Mouse (Mus musculus): ENCODE measurements at regions not wholly inside any gene's neighbourhood (a gene's known extent, or its start where the extent isn't known, plus 50 kb on each side); places are given as distances from the start of the nearest gene placed in this dataset.

DNA sequence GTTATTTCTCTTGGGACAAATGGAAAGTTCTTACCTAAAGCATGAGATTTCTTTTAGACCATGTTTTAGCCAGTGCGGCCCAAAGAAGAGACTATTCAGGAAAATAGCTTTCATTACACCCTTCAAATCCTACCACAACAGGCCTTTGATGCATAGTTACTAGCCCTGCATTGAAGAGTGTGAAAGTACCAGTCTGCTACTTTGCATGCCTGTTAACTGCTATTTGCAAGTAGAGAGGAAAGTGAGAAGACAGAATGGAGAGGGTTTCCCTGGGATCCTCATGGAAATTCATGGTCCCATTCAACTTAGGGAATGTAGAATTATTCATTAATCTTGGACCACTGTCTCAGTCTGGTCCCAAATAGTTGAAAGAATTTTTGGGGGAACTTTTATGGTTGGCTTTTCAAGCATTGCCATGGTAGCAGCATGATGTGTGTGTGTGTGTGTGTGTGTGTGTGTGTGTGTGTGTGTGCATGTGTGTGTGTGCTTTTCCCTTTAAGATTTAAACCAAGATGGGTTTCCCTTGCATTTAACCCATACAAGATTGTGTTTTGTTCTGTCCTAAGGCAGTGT is 912.9 kb downstream of the Robo2 start:
- H3K4me3 ChIP-seq (ENCODE audit: insufficient read depth, poor library complexity, severe bottlenecking), result no peak overlapping the region
- no peak for TF ChIP-seq CEBPB (IDR thresholded peaks at IDR 0.05; ENCODE audit: low read depth)
- TF ChIP-seq MAX (IDR thresholded peaks at IDR 0.05), result no peak
- no peaks in the 10 kb centered on the region for H3K79me2 ChIP-seq (ENCODE audit: control insufficient read depth, insufficient read depth)
- no peaks in the 10 kb centered on the region for H3K79me3 ChIP-seq (ENCODE audit: low read depth)
- H3K27me3 ChIP-seq (ENCODE audit: control insufficient read depth, insufficient read depth, insufficient read length), result no peaks in the 10 kb centered on the region
- no peaks in the 10 kb centered on the region for H3K36me3 ChIP-seq (ENCODE audit: control insufficient read depth, insufficient read depth)
- no peak overlapping the region for H3ac ChIP-seq (ENCODE audit: control insufficient read depth, insufficient read length, low read depth)

DNA sequence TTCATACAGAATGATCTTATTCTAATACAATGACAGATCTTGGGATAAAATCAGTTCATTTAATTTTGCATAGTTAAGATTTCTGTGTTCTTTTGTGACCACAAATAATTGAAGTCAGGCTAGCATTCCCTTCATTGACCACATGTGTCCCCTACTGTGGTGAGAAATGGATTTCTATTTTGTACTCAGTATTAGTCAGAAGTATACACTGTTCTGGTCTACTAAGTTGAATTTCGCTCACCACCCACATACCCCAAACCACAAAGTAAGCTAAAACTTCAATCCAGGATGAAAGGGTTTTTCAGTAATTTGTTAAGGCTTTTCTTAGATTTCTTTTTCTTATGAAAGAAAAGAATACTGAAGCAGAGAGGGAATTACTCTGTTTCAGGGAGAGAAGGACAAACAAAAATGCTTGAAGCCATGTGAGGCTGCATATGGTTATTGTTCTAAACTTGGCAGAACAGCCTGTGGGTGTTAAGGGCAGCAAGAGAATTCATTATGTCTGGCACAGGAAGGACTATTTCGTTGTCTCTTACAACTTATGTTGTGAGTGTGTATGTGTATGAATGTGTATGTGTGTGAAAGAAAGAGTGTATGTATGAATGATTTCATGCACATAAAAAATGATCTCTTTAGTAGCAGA is 928.3 kb downstream of the Robo2 start:
- no peaks in the 10 kb centered on the region for H3K79me2 ChIP-seq (ENCODE audit: control insufficient read depth, insufficient read depth)
- H3K79me3 ChIP-seq (ENCODE audit: low read depth), result no peaks in the 10 kb centered on the region
- TF ChIP-seq FOSL1 (IDR thresholded peaks at IDR 0.05; ENCODE audit: insufficient read depth, low read length, poor library complexity, severe bottlenecking), result no peak
- TF ChIP-seq MYOG (IDR thresholded peaks at IDR 0.05; ENCODE audit: control insufficient read depth, extremely low read depth, insufficient read length), result no peak
- TF ChIP-seq MAX (IDR thresholded peaks at IDR 0.05), result no peak
- TF ChIP-seq USF1 (IDR thresholded peaks at IDR 0.05; ENCODE audit: low read depth), result no peak
- TF ChIP-seq MYOD1 (IDR thresholded peaks at IDR 0.05; ENCODE audit: control insufficient read depth, insufficient read length, low read depth), result no peak
- no peak for TF ChIP-seq CTCF (IDR thresholded peaks at IDR 0.05; ENCODE audit: control insufficient read depth, insufficient read depth, insufficient read length)
- TF ChIP-seq CEBPB (IDR thresholded peaks at IDR 0.05; ENCODE audit: low read depth), result no peak
- H3K4me3 ChIP-seq (ENCODE audit: insufficient read depth, poor library complexity, severe bottlenecking), result no peak overlapping the region
- no peaks in the 10 kb centered on the region for H3K27me3 ChIP-seq (ENCODE audit: control insufficient read depth, insufficient read depth, insufficient read length)
- no peaks in the 10 kb centered on the region for H3K36me3 ChIP-seq (ENCODE audit: control insufficient read depth, insufficient read depth)
- no peak overlapping the region for H3ac ChIP-seq (ENCODE audit: control insufficient read depth, insufficient read length, low read depth)

DNA sequence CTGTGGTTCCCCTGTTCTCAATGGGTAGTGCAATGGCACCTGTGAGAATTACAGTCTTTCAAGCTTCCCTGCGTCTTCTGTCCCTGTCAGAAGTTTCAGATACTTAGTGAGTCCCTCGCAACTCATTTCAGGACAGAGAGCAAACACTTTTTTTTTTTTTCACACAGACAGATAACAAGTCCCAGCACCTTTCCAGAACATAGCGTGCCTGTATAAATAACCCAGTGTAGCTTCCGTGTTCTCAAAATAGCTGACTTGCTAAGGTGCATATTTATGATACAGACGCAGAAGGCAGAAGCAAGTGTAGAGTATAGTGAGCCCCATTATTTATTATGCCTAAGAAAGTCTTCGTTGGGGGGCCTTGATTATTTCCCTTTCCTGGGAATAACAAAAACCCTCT is 929.4 kb downstream of the Robo2 start:
- H3ac ChIP-seq (ENCODE audit: control insufficient read depth, insufficient read length, low read depth), result no peak overlapping the region
- H3K4me3 ChIP-seq (ENCODE audit: insufficient read depth, poor library complexity, severe bottlenecking), result no peak overlapping the region
- no peaks in the 10 kb centered on the region for H3K79me3 ChIP-seq (ENCODE audit: low read depth)
- no peaks in the 10 kb centered on the region for H3K79me2 ChIP-seq (ENCODE audit: control insufficient read depth, insufficient read depth)
- H3K36me3 ChIP-seq (ENCODE audit: control insufficient read depth, insufficient read depth), result no peaks in the 10 kb centered on the region
- no peaks in the 10 kb centered on the region for H3K27me3 ChIP-seq (ENCODE audit: control insufficient read depth, insufficient read depth, insufficient read length)
- no peak for TF ChIP-seq CEBPB (IDR thresholded peaks at IDR 0.05; ENCODE audit: low read depth)
- no peak for TF ChIP-seq MYOD1 (IDR thresholded peaks at IDR 0.05; ENCODE audit: control insufficient read depth, insufficient read length, low read depth)
- no peak for TF ChIP-seq USF1 (IDR thresholded peaks at IDR 0.05; ENCODE audit: low read depth)
- no peak for TF ChIP-seq CTCF (IDR thresholded peaks at IDR 0.05; ENCODE audit: control insufficient read depth, insufficient read depth, insufficient read length)
- TF ChIP-seq MYOG (IDR thresholded peaks at IDR 0.05; ENCODE audit: control insufficient read depth, extremely low read depth, insufficient read length), result no peak
- no peak for TF ChIP-seq FOSL1 (IDR thresholded peaks at IDR 0.05; ENCODE audit: insufficient read depth, low read length, poor library complexity, severe bottlenecking)
- TF ChIP-seq MAX (IDR thresholded peaks at IDR 0.05), result no peak

DNA sequence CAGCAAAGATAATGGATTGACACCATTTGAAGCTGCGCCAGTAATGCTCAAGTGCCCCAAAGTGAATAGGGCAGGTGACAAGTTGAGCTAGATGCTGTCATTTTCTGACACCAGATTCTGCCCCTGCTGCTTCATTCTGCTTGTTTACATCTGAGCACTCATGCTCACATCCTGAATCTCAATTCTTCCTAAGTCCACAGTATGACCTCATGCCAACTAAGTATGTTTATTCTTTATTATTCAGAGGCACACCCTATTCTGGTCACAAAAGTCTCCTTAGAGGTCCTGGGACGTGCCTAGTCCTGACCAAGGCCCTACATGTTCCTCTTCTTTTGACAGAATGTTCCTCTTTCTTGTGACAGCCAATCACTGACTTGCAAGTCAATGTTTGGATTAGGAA is 938.1 kb downstream of the Robo2 start:
- Histone ChIP-seq H3K79me2 (ENCODE audit: control insufficient read depth, insufficient read depth) (no peaks in the 10 kb centered on the region), H3K27me3 (ENCODE audit: control insufficient read depth, insufficient read depth, insufficient read length) (no peaks in the 10 kb centered on the region), H3K4me3 (ENCODE audit: insufficient read depth, poor library complexity, severe bottlenecking) (no peak overlapping the region), H3ac (ENCODE audit: control insufficient read depth, insufficient read length, low read depth) (no peak overlapping the region), H3K36me3 (ENCODE audit: control insufficient read depth, insufficient read depth) (no peaks in the 10 kb centered on the region), H3K79me3 (ENCODE audit: low read depth) (no peaks in the 10 kb centered on the region)
- TF ChIP-seq MYOD1 (IDR thresholded peaks at IDR 0.05; ENCODE audit: control insufficient read depth, insufficient read length, low read depth) (no peak), USF1 (IDR thresholded peaks at IDR 0.05; ENCODE audit: low read depth) (no peak), FOSL1 (IDR thresholded peaks at IDR 0.05; ENCODE audit: insufficient read depth, low read length, poor library complexity, severe bottlenecking) (no peak), MYOG (IDR thresholded peaks at IDR 0.05; ENCODE audit: control insufficient read depth, extremely low read depth, insufficient read length) (no peak), CTCF (IDR thresholded peaks at IDR 0.05; ENCODE audit: control insufficient read depth, insufficient read depth, insufficient read length) (no peak), MAX (IDR thresholded peaks at IDR 0.05) (no peak), CEBPB (IDR thresholded peaks at IDR 0.05; ENCODE audit: low read depth) (no peak)

DNA sequence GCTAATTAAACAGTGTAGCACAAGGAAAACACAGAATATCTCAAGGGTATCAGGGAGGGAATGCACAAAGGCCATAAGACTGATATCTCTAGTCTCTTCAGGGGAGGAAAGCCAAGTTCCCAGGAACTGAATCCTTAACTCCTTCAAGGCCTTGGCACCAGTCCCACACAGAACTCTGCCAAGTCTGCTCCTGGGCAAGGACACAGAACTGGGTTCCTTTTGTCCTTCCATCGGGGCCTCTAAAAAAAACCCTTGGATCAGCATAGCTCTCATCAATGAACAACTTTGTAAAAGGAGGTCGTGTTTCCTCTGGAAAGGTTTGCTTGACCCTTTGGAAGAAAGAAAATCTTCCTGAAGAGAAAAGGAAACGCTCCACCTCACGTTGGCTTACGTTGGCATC is 940.1 kb downstream of the Robo2 start:
- Histone ChIP-seq H3K79me3 (ENCODE audit: low read depth) (no peaks in the 10 kb centered on the region), H3K4me3 (ENCODE audit: insufficient read depth, poor library complexity, severe bottlenecking) (no peak overlapping the region)

DNA sequence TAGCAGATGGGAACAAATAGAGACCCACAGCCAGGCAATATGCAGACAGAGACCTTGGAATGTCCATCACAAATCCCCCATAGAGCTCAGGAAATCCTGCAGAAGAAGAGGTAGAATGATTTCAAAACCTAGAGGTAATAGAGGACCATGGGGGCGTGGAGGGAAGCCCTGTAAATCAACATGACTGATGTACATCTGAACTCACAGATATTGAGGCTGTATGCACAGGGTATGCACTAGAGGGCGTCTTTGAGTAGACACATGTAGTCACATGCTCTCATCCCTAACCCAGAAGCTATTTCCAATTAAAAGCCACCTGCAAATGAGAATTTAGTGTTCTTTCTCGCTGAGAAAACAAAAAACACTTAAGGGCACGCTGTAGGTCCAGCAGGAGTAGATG is 941.1 kb downstream of the Robo2 start:
- no peaks in the 10 kb centered on the region for H3K79me3 ChIP-seq (ENCODE audit: low read depth)
- no peak overlapping the region for H3ac ChIP-seq (ENCODE audit: control insufficient read depth, insufficient read length, low read depth)
- H3K4me3 ChIP-seq (ENCODE audit: insufficient read depth, poor library complexity, severe bottlenecking), result no peak overlapping the region
- TF ChIP-seq CEBPB (IDR thresholded peaks at IDR 0.05; ENCODE audit: low read depth), result no peak
- TF ChIP-seq FOSL1 (IDR thresholded peaks at IDR 0.05; ENCODE audit: insufficient read depth, low read length, poor library complexity, severe bottlenecking), result no peak
- TF ChIP-seq MYOG (IDR thresholded peaks at IDR 0.05; ENCODE audit: control insufficient read depth, extremely low read depth, insufficient read length), result no peak
- no peak for TF ChIP-seq USF1 (IDR thresholded peaks at IDR 0.05; ENCODE audit: low read depth)
- H3K27me3 ChIP-seq (ENCODE audit: control insufficient read depth, insufficient read depth, insufficient read length), result no peaks in the 10 kb centered on the region
- no peaks in the 10 kb centered on the region for H3K36me3 ChIP-seq (ENCODE audit: control insufficient read depth, insufficient read depth)
- H3K79me2 ChIP-seq (ENCODE audit: control insufficient read depth, insufficient read depth), result no peaks in the 10 kb centered on the region

More for the DNA sequence above, 940.1 kb downstream of the Robo2 start:
- no peak for TF ChIP-seq MYOD1 (IDR thresholded peaks at IDR 0.05; ENCODE audit: control insufficient read depth, insufficient read length, low read depth)
- TF ChIP-seq CTCF (IDR thresholded peaks at IDR 0.05; ENCODE audit: control insufficient read depth, insufficient read depth, insufficient read length), result no peak
- no peak for TF ChIP-seq MYOG (IDR thresholded peaks at IDR 0.05; ENCODE audit: control insufficient read depth, extremely low read depth, insufficient read length)
- TF ChIP-seq CEBPB (IDR thresholded peaks at IDR 0.05; ENCODE audit: low read depth), result no peak
- no peak for TF ChIP-seq FOSL1 (IDR thresholded peaks at IDR 0.05; ENCODE audit: insufficient read depth, low read length, poor library complexity, severe bottlenecking)
- TF ChIP-seq MAX (IDR thresholded peaks at IDR 0.05), result no peak
- TF ChIP-seq USF1 (IDR thresholded peaks at IDR 0.05; ENCODE audit: low read depth), result no peak
- H3K36me3 ChIP-seq (ENCODE audit: control insufficient read depth, insufficient read depth), result no peaks in the 10 kb centered on the region
- no peaks in the 10 kb centered on the region for H3K27me3 ChIP-seq (ENCODE audit: control insufficient read depth, insufficient read depth, insufficient read length)
- no peaks in the 10 kb centered on the region for H3K79me2 ChIP-seq (ENCODE audit: control insufficient read depth, insufficient read depth)
- H3ac ChIP-seq (ENCODE audit: control insufficient read depth, insufficient read length, low read depth), result no peak overlapping the region
